Mouse (Mus musculus) gastrocnemius, postnatal 14 days (tissue): ENCODE measurements around the gene Thsd7b. TPM values are rescaled to one million over a fixed set of nuclear protein-coding genes. Genes with fewer than 3 reads are reported as not detected.
"Not testable (repeated sequence)": the region's sequence is repeated elsewhere in the genome, so short reads cannot be mapped to it uniquely, and the experiment has no call there.

Experiments
- DNase-seq: peaks from one replicate; pipeline ENCODE4 v3.0.0; 2021; ENCODE audit warnings: mixed read lengths
- intact Hi-C: fragments of 180-260 bp; cut with DNase I; formaldehyde crosslinking; loops from one replicate; pipeline ENCODE4 v1.15.1; 2025; ENCODE audit warnings: low total_unique reads
- total RNA-seq, 2 experiments: library from RNA; stranded (reverse); gene quantifications; 2 replicates each; pipeline ENCODE4 v1.2.3; 2021

Gene Thsd7b
- total RNA-seq, 2 experiments from 2014 or later = 1.2 to 1.3 TPM

DNA sequence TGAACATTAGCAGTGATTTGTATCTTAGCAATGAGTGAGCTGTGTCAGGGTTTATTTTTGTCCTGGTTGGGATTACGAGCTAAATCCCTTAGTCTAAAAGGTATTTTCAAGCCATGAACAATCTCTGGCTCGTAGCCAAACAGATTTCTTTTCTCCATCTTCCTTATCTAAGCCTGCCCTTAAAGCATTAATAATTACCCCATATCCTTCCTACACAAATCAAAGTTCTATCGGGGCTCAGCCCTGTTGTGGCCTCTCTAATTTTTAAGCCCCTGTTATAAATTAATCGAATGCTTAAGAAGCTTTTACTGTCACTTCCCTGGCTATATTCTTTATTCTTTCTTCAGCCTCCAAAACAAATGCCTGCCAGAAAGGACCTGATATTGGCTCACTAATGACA is 506.4 kb downstream of the Thsd7b start:
- DNase-seq = no peak
- intact Hi-C loops = no loop called here

DNA sequence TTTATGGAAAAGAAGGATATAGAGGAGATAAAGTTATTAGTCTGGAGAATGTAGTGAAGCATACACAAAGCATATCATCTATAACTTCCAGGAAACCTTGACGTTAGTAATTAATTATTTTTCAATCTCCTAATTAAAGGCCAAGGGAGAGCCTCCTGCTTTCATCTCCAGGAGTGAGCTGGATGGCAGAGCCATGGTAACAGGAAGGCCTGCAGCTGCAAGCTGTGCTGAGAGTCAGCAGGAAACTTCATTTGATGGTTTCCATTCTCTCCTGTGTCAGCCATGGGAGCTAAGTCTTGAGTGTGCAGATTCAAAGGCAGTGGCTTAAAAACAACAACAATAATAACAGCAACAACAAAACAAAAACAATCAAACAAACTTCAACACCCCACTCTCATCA is 507.5 kb downstream of the Thsd7b start:
- DNase-seq = no peak
- intact Hi-C loops = no loop called here

DNA sequence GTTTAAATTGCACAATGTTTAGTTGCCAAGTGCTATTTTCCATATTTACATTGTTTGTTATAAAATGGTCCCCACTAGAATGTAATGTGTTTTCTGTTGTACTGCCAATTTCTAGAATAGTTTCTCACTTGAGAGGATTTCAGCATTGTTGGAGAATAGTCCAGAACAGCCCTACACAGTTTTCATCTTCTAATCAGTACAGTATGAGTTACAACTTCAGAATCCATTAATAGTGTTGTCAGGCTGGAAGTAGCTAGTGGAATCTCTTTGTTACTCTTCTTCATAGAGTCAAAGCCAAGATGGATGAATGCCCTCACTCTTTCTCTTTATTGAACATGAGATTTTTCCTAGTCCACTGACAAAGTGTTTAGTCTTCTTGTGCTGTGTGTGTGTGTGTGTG is 525.4 kb downstream of the Thsd7b start:
- intact Hi-C loops = no loop called here
- DNase-seq = no peak

DNA sequence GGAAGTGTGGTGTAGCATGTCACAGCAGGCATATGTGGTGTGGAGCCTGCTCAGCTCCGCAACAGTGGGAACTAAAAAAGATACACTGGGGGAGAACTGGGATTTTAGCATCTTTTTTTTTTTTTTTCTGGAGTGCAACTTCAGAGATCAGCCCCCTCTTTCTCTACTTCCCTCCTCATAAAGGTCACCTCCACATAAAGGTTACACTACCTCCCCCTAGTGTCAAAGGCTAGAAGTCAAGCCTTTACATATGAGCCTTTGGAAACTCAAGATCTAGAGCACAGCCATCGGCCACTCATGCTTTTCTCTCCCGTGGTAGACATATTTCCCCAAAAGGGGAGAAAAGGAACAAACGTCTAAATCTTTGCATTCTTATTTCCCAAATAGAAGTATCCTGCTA is 553.8 kb downstream of the Thsd7b start:
- DNase-seq = no peak
- intact Hi-C loops = no loop called here

DNA sequence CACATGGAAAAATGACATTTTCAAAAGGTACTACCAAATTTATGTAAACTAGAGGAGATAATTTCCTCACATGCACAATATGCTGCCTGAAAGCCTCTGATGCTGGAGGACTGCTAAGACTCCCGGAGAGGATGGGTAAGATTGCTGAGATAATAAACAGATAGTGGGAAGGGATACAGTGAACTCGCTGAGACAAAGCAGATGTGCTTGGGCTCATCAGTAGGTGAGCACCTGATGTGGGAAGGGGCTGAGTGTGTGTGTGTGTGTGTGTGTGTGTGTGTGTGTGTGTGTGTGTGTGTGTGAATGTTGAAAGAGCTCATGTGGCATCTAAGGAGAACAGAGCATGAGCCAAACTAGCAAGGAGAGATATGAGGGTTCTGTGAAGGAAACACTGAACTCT is 564.2 kb downstream of the Thsd7b start:
- intact Hi-C loops = no loop called here

DNA sequence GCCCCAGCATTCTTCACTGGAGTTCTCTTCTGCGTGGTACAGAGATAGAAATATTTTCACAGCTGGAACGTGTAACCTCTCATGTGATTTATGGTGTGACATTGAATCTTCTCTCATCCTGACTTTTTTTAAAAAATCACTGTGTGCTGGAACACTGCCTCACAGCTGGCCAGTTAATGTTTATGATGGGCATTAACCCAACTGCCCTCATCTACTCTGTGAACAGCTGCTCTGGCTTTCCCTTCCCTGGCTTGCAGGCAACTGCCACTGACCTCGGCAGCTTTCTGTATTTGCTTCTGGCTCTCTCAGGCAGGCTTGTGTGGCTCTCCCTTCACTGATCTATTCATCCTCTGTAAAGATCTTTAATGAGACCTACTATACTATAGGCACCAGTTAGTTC is 564.7 kb downstream of the Thsd7b start:
- DNase-seq = peak; percentile 21
- intact Hi-C loops = no loop called here

More for the DNA sequence above, 564.2 kb downstream of the Thsd7b start:
- DNase-seq = no peak

DNA sequence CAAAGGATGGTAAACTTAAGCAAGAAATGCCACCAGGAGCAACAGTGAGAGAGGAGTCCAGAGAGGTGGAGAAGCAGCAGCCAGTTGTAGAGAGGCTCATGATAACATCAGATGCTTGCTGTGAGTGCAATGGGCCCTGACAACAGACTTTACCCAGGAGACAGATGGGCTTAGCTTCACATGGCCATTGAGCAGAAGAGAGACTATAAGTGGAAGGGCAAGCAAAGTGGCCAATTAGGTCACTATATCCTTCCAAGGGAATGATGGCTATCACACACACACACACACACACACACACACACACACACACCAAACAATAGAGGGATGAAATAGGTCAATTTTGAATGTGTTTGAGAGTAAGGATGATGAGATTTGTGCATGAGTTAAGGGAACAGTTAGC is 565.4 kb downstream of the Thsd7b start:
- intact Hi-C loops = no loop called here
- DNase-seq = no peak

DNA sequence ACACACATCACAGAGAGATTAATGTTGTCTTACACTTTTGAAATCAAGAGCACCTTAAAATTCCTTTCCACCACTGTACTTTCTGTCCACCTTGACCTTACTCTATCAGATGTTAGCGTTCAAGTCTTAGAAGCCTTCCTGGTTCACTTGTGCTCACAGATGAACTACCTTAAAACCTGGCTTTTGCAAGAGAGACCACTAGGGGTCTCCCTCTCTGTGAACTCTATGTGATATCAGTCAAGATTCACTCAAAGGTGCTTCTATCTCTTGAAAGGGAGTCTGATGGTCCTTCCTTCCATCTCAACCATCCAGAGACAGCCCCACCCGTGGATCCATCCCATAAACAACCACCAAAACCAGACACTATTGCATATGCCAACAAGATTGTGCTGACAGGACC is 570.3 kb downstream of the Thsd7b start:
- intact Hi-C loops = no loop called here
- no peak for DNase-seq

DNA sequence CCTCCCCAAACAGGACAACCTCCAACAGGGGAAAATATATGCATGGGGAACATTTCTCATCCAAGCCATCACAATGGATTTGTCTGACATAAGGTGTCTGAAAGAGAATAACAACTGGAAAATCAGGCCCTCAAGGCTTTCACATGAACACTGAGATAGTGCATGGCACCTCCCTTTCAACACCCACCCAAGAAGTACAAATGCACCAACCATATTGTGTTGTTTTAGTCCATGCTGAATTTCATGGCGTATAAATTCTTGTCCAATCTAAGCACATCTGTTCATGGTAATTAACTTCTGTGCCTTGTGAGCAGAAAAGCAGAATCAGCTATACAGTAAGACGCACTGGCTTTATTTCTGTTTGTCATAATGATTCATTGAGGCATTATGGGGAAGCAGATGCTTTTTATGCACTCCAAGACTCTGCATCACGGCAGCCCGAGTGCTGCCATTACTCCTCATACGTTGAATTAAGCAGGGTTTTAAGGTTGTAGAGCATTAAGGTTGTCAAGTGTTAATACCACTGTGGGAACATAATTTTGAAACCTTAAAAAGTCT is 577.0 kb downstream of the Thsd7b start:
- no peak for DNase-seq
- intact Hi-C loops = no loop called here

DNA sequence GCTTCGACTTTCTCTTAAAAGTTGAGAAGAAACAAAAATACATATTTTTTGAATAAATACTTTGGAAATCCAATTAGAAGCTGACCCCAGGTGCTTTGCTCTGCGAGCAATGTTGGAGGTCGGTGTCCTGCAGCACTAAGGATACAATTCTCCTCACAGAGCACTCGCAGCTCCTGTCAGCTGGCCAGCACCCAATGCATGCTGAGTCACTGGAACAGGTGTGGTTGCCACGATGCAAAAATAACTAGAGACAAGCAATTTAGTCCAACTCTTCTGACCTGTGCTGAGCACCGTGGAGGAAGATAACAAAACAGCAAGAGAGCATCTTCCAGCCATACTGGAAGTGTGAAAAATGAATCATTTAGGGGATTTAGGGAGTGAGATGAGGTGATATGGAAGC is 594.6 kb downstream of the Thsd7b start:
- intact Hi-C loops = no loop called here
- peak; percentile 13 for DNase-seq

DNA sequence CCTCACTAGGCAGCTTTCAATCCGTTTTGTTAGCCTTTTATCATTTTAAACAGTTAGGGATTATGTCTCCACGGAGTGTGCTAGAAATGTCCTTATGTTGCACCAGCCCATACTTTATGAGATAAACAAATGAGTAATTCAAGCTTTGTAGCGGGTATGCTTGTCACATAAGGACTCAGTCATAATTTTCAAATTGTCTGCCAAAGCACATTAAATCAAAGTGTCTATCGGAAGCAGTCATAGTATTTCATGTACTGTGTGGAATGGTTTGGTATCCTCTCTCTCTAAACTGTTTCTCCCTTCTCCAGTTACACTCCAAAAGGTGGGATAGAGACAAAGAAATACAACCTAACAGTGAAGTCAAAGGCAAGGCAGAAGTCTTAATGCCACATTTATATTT is 601.3 kb downstream of the Thsd7b start:
- DNase-seq = no peak
- intact Hi-C loops = no loop called here

DNA sequence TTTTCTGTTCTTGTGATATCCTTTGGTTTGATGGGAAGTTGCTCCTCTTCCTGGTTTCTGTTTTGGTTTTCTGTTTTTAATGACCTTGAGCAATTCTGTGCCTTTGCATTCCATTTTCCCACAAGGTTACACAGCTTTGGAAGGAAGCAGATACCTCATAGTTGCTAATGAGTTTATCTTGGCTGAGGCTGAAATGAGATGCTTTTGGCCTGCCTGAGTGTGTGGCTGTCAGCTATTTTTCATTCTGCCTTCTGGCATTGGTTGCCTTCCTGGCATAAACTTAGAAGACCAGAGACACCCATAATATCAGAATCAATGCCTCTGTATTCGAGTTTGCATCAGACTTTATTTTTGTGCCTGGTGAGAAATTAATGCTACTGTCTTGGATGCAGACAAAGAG is 614.8 kb downstream of the Thsd7b start:
- intact Hi-C loops = no loop called here
- DNase-seq = no peak

DNA sequence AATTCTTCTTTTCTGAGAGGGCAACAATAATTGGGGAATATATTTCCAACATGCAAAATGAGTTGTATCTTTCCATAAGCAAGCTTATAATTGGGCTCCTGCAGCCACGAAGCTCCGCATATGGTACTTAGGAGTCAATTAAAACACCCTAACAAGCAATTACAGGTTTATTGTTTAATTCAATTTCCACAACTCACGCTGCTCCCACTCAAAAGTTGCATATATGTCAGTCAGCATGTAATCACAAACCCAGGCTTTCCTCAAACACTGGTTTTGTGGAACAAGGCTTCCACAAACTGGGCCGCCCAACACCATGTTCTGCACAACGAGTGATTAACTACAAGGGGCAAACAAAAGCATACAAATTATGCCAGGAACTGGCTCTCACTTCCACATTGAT is 625.0 kb downstream of the Thsd7b start:
- intact Hi-C loops = no loop called here
- no peak for DNase-seq

DNA sequence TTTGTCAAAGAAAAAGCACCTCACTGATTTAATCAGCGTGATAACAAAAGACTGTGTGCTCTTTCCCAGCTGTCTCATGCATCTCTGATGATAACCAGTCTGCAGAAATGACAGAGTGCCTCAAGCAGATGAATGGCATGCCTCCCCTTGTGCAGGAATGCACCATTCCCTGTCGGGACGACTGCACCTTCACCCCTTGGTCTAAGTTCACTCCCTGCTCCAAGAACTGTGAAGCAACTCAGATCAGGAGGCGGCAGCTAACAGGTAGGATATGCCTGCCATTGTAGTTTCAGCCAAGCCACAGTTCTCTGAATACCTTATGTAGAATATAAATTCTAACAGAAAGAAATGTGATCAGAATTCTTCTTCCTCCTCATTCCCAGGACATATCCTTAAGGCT is 642.4 kb downstream of the Thsd7b start:
- no peak for DNase-seq
- intact Hi-C loops = no loop called here

DNA sequence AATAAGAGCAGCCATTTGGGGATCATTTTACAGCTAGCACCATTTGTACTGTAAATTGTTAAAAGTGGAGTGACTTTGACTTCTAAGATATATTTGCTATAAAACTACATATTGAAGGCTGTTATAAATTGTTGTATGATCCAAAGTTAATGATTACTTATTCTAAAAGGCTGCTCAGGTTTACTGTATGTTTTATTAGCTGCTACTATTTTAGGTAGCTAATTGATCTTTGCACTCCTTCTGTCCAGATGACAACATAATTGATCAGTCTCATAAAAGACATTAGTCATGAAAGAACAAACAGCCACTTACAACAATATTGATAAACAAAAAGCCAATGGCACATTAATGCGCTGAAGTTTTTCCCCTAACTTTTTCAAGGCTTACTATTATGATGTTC is 644.5 kb downstream of the Thsd7b start:
- intact Hi-C loops = no loop called here

DNA sequence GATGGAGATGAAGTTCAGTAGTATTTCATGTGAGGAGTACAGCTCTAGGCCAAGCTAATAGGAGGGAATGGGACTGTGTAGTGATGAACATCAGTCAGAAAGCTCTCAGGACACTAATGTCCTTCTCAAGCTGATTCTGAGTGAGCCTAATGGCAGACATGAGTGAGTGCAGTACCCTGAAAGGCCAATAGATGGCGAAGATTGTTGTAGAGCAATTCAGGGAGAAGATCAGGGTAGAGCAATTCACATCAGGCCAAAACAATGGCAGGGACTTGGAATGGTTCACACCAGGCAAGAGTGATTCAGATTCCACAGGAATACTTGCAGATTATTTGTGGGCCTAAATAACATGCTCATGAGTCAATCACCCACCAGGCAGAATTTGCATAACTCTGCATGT is 646.3 kb downstream of the Thsd7b start:
- no peak for DNase-seq
- intact Hi-C loops = no loop called here

More for the DNA sequence above, 644.5 kb downstream of the Thsd7b start:
- no peak for DNase-seq

DNA sequence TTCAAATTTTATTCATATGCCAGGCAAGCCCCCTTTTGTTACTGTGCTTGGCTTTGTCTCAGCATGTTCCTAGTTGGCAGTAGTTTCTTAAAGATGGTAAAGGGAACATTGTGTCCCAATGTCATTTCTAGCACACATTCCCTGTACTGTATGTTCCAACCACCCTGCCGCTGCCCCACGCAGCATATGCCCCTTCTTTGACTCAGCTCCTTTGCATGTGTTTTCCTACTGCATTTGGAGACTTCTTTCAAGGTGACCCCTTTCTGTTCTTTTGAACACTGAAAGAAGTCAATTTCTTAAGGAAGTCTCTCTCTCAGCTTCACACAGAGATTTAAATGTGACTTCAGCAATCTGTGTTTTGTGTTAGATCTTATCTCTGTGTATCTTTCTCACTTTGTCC is 657.9 kb downstream of the Thsd7b start:
- intact Hi-C loops = no loop called here
- no peak for DNase-seq

DNA sequence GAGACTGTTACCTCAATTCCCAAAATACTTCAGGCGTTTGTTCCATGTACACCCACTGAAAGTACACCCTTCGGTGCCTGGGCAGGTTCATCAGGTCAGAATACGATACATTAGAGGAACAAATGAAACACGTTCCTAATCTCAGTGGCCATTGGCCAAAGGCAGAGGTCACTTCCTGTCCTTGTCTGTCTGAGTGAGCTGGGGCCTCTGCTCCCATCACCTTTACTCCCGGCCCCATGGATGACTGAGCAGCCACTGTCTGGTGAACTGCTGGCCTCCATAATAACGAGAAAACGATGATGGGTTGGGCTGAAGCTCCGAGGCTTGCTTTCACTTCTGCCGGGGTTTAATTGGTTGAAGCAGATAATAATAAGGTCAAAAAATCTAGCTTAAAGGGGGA is 670.0 kb downstream of the Thsd7b start:
- no peak for DNase-seq
- intact Hi-C loops = no loop called here

DNA sequence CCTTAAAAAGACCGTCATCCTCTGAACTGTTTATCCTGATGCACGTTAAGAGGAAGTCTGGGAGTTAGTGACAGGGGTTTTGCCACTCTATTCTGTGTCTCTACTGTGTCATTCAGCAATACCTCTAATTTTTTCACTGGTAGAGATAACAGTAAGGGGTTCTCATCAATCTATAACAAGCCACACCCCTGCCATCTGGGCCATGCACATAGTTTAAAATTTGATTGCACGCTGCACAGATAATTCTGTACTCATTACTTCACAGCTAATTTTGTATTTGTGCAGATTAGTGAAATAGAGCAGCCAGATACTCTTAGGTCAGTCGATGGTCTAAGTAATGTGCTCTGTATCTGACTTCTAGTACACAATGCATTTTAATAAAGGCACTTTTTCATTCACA is 673.9 kb downstream of the Thsd7b start:
- intact Hi-C loops = no loop called here
- no peak for DNase-seq

DNA sequence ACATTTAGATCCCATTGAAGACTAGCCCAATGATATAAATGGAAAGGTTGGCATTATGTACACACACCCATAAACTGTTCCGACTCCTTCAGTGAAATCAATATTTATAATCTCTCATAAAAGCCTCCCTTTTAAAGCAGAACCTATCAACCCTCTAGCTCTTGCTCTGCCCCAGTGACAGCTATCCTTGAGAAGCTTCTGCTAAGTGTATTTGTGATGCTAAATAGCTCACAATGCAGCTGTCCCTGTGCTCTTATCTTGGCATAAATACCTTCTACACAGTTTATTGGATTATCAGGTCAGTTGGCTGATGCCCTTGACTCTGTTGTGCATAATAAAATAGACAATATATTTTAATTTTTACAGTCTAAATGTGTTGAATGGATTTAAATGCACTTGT is 682.4 kb downstream of the Thsd7b start:
- intact Hi-C loops = no loop called here
- no peak for DNase-seq

DNA sequence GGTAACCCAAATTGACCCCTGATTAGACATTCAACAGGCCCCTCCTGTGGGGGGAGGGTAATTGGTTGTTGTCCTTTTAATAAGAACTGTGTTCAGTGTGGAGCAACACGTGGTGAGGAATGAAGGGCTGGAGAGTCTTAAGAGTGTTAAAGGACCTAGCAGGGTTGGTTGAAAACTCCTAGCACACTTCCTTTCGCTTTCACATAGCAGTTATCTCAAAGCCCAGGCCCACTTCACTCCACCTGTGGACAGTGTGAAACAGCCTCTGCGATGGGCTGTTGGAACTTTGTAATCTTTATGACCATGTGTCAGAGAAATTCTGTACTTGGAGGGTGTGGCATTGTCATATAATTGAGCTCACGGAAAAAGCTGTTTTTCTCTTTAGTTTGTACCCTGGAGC is 683.5 kb downstream of the Thsd7b start:
- intact Hi-C loops = no loop called here
- no peak for DNase-seq

DNA sequence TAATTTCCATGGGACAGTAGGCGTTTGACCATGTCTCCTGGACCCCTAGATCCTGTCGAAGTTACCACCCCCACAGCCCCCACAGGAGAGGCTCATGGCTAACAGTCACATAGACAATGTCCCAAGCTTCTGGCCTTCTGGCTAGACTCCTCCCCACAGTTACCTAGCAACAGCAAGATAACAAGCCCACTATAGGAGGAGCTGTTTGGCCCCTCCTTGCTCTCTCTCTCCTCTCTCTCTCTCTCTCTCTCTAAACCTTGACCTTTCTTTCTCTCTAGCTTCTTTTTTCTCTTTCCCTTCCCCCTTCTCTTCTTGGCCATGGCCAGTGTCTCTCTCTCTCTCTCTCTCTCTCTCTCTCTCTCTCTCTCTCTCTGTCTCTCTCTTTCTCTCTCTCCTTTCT is 686.2 kb downstream of the Thsd7b start:
- intact Hi-C loops = not testable (repeated sequence)

More for the DNA sequence above, 686.2 kb downstream of the Thsd7b start:
- DNase-seq = not testable (repeated sequence)
